Mouse (Mus musculus): ENCODE measurements around the gene Nsg2.

DNA sequence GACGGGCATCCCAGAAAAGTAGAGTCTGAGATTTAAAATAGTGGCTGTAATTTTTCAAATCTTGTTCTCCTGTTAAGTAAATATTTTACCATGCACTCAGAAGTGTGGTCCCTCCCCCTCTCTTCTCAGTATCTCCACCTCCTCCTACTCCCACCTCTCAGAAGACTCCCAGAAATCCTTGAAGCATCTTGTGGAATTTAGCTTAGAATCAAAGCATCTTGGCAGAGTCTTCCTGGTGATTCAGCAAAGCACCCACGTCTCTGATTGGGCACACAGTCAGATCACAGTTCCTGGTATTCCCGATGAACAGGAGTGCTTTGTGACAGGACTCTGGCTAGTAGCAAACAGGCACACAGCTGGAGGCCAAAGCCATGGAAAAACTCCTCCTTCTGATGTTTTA, 83.2 kb downstream of the Nsg2 start:
- TF ChIP-seq POLR2A (IDR thresholded peaks at IDR 0.05; ENCODE audit: borderline replicate concordance, extremely low read depth, insufficient read depth, insufficient read length, poor library complexity, severe bottlenecking) (no peak), CTCF (IDR thresholded peaks at IDR 0.05; ENCODE audit: borderline replicate concordance, extremely low read depth, insufficient read depth, insufficient read length) (no peak)
